Mouse (Mus musculus) embryonic facial prominence, embryonic 14.5 days (tissue): ENCODE data around the gene Tnfrsf17. TPM values are rescaled to one million over a fixed set of nuclear protein-coding genes. Genes with fewer than 3 reads are reported as not detected.
"Not testable (repeated sequence)": the region's sequence is repeated elsewhere in the genome, so short reads cannot be mapped to it uniquely, and the experiment has no call there.

Experiments
- ATAC-seq: fragments of 200-750 bp; cut with Nextera tagmentation; 2 replicates; pipeline ENCODE4 v1.8.0; 2017; ENCODE audit warnings: low read depth, moderate number of reproducible peaks, moderate TSS enrichment
- DNase-seq: peaks from one replicate; pipeline ENCODE4 v3.0.0-alpha.2; 2015; ENCODE audit warnings: low spot score
- H3K27ac ChIP-seq: fragments of 300-500 bp; sonication (generic); replicated peaks from 2 replicates; pipeline ENCODE4 v1.5.1; 2014; ENCODE audit warnings: low read depth, mild to moderate bottlenecking, low read length, moderate library complexity
- H3K27me3 ChIP-seq: fragments of 300-500 bp; sonication (generic); replicated peaks from 2 replicates; pipeline ENCODE4 v1.6.1; 2014; ENCODE audit warnings: low read length; ENCODE audit not compliant: control insufficient read depth, insufficient read depth
- H3K36me3 ChIP-seq: fragments of 300-500 bp; sonication (generic); 2 replicates; pipeline ENCODE4 v1.6.1; 2014; ENCODE audit warnings: low read length, mixed read lengths; ENCODE audit not compliant: control insufficient read depth, insufficient read depth
- H3K4me1 ChIP-seq: fragments of 300-500 bp; sonication (generic); 2 replicates; pipeline ENCODE4 v1.6.1; 2014; ENCODE audit warnings: antibody characterized with exemption, low read length; ENCODE audit not compliant: control insufficient read depth, insufficient read depth
- H3K4me2 ChIP-seq: fragments of 300-500 bp; sonication (generic); 2 replicates; pipeline ENCODE4 v1.6.1; 2014; ENCODE audit warnings: low read depth, mild to moderate bottlenecking, low read length, moderate library complexity, mixed read lengths
- H3K4me3 ChIP-seq: fragments of 300-500 bp; sonication (generic); 2 replicates; pipeline ENCODE4 v1.5.1; 2014; ENCODE audit warnings: low read depth, mild to moderate bottlenecking, low read length
- H3K9ac ChIP-seq: fragments of 300-500 bp; sonication (generic); 2 replicates; pipeline ENCODE4 v1.6.1; 2014; ENCODE audit warnings: low read depth, mild to moderate bottlenecking, low read length, moderate library complexity, mixed read lengths
- H3K9me3 ChIP-seq: fragments of 300-500 bp; sonication (generic); 2 replicates; pipeline ENCODE4 v1.6.1; 2016; ENCODE audit warnings: low read length; ENCODE audit not compliant: control insufficient read depth
- WGBS: fragments of 180-500 bp; shearing (Covaris S2); extraction: QIAGEN DNeasy Blood & Tissue Kit; methylation state at CpG from one replicate; pipeline ENCODE4 v1.1.7; 2014; 5-methylcytosine and 5-hydroxymethylcytosine counted together
- polyA plus RNA-seq: library from polyadenylated mRNA; unstranded; fragments of >200 nt; fragmentation: Nextera tagmentation; extraction: Ambion mirVana; gene quantifications from 2 replicates; pipeline ENCODE4 v1.2.1, GENCODE M21; 2014

The Tnfrsf17 gene
- polyA plus RNA-seq, 1 experiment from 2014 or later, result not detected

DNA sequence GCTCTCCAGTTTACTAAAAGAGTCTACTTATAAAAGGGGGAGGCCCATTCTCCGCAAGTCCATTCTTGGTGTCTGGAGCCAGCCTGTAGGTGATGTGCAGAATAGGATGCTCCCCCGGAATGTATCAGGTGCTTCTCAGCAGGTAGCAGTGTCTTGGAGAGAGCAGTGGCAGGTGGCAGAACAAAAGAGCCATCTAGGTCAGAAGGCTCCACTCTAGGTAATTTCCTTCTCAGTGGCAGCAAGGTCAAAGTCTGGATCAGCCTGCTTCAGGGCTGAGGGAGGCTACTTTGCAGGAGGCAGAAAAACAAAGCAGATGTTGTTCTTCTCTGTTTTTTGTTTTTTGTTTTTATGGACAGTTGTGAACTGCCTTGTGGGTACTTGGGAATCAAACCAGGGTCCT lies 47.0 kb downstream of the Tnfrsf17 start:
- 86% methylated on average over 2 of the region's 2 CpGs for WGBS
- H3K4me2 ChIP-seq, H3K4me3 ChIP-seq, H3K27me3 ChIP-seq, ATAC-seq, H3K9ac ChIP-seq, DNase-seq, H3K36me3 ChIP-seq, H3K9me3 ChIP-seq, H3K4me1 ChIP-seq, H3K27ac ChIP-seq: not testable (repeated sequence)

DNA sequence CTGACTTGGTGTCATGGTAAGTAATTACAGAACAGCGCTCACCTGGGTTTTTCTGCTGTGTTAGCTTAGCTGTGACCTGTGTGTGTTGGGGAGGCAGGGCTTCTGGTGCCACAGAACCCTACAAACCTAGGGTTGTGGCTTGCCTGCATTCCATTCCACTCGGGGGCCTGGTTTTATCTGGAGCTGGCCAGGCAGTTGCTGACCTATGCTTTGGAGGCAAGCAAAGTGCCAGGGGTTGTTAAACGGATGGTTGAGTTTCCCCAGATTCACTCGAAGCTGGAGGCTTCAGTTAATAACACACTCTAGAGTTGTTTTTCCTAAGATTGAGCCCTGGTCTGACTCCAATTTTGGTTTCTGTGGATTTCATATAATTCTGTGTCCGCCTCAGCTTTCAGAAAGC lies 52.0 kb downstream of the Tnfrsf17 start:
- H3K27me3 ChIP-seq, result no peaks in the 10 kb centered on the region
- WGBS, result 56% methylated on average over 5 of the region's 5 CpGs
- H3K27ac ChIP-seq, result no peak overlapping the region; the same call in 1 of the 2 replicates

DNA sequence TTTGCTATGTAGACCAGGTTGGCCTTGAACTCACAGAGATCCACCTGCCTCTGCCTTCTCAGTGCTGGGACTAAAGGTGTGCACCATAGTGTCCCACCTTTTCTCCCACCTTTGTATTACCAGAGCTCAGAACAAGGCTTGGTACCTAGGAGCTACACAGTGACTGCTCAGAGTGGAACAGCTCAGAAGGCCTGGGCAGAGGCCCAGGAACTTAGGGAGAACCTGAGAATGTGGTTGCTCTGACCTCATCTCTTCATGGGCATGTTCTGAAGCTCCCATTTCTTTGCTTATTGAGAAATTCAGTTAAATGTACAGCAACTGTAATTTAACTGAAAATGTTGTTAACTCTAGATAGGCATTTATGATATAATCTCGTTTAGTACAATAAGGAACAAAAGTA lies 53.2 kb downstream of the Tnfrsf17 start:
- ATAC-seq (no peak), DNase-seq (no peak)
- Histone ChIP-seq H3K9me3 (no peaks in the 10 kb centered on the region), H3K4me1 (peaks cover 12% of the 10 kb centered on the region), H3K4me3 (no peak overlapping the region), H3K36me3 (no peaks in the 10 kb centered on the region), H3K4me2 (no peak overlapping the region), H3K9ac (no peak overlapping the region), H3K27ac (no peak overlapping the region), H3K27me3 (no peaks in the 10 kb centered on the region)
- WGBS, result 63% methylated on average over 1 of the region's 1 CpGs

More for the DNA sequence above, 52.0 kb downstream of the Tnfrsf17 start:
- no peak overlapping the region for H3K4me3 ChIP-seq
- DNase-seq, result peak; percentile 65
- H3K9me3 ChIP-seq, result no peaks in the 10 kb centered on the region
- H3K4me2 ChIP-seq, result no peak overlapping the region
- no peak overlapping the region for H3K9ac ChIP-seq
- peaks cover 12% of the 10 kb centered on the region for H3K4me1 ChIP-seq
- ATAC-seq, result 0 out of 2 replicates have a peak, but pooled peaks have one; percentile 24
- H3K36me3 ChIP-seq, result no peaks in the 10 kb centered on the region

GRCm38 (mm10) chr16:11368412-11368811 lies 54.8 kb downstream of the Tnfrsf17 start:
- Histone ChIP-seq H3K4me1 (peaks cover 12% of the 10 kb centered on the region), H3K27me3 (no peaks in the 10 kb centered on the region), H3K4me2 (no peak overlapping the region), H3K27ac (no peak overlapping the region), H3K9ac (no peak overlapping the region), H3K9me3 (no peaks in the 10 kb centered on the region), H3K36me3 (no peaks in the 10 kb centered on the region), H3K4me3 (no peak overlapping the region)
- WGBS, result 84% methylated on average over 3 of the region's 3 CpGs
- no peak for ATAC-seq
- DNase-seq, result no peak

DNA sequence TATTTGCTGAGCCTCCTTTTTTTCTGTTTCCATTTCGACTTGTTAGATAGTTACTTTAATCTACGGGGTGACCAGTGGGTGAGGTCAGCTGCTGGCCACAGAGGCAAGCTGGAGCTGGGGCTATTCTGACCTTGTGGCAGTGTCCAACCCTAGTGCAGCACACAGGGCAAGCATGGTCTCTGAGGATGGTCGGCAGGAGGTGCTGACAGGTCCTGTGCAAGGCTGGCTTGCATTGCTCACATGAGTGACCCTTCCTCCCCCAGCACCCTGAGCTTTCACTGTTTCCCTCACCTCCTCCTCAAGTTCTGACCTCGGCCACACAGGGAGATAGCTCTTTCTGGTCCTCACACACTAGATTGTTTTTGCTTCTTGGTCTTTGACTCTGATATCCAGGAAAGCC lies 55.5 kb downstream of the Tnfrsf17 start:
- Histone ChIP-seq H3K36me3 (no peaks in the 10 kb centered on the region), H3K4me2 (no peak overlapping the region), H3K27ac (no peak overlapping the region), H3K27me3 (no peaks in the 10 kb centered on the region), H3K4me3 (no peak overlapping the region), H3K9me3 (no peaks in the 10 kb centered on the region), H3K9ac (no peak overlapping the region), H3K4me1 (peaks cover 12% of the 10 kb centered on the region)
- no peak for DNase-seq
- 50% methylated on average over 4 of the region's 4 CpGs for whole genome bisulfite sequencing
- no peak for ATAC-seq

- H3K27ac ChIP-seq, result no peak overlapping the region
- no peaks in the 10 kb centered on the region for H3K36me3 ChIP-seq
- DNase-seq (peak; percentile 65), ATAC-seq (no peak)
- no peaks in the 10 kb centered on the region for H3K27me3 ChIP-seq
- no peaks in the 10 kb centered on the region for H3K9me3 ChIP-seq
- H3K4me1 ChIP-seq, result peaks cover 12% of the 10 kb centered on the region
- no peak overlapping the region for H3K4me2 ChIP-seq
- H3K9ac ChIP-seq, result no peak overlapping the region
- H3K4me3 ChIP-seq, result no peak overlapping the region
- WGBS, result 13% methylated on average over 1 of the region's 1 CpGs
Observed at GRCm38 (mm10) chr16:11369642-11370041, 56.0 kb downstream of the Tnfrsf17 start.

Other genes with a start within 250 kb of the Tnfrsf17 start
- 88.9 and 101 TPM in 2 replicates for gene Litaf, start 247.7 kb upstream of the Tnfrsf17 start, polyA plus RNA-seq
- 37.8 and 42.4 TPM in 2 replicates for gene Txndc11, start 179.2 kb upstream of the Tnfrsf17 start, polyA plus RNA-seq
- 99.2 and 102 TPM in 2 replicates for gene Zc3h7a, start 137.4 kb upstream of the Tnfrsf17 start, polyA plus RNA-seq
- gene Rsl1d1, start 110.5 kb upstream of the Tnfrsf17 start, polyA plus RNA-seq, result 169 and 188 TPM in 2 replicates
- 93.6 and 102 TPM in 2 replicates for gene Gspt1, start 59.5 kb upstream of the Tnfrsf17 start, polyA plus RNA-seq
- 9.7 and 10.0 TPM in 2 replicates for gene Snx29, start 9.1 kb downstream of the Tnfrsf17 start, polyA plus RNA-seq